Mouse (Mus musculus) forebrain, embryonic 14.5 days (tissue): ENCODE measurements around the gene Bcdin3d. TPM values are rescaled to one million over a fixed set of nuclear protein-coding genes. Genes with fewer than 3 reads are reported as not detected.

Experiments used
- ATAC-seq: fragments of 200-750 bp; cut with Nextera tagmentation; 2 replicates; pipeline ENCODE4 v1.8.0; 2017; ENCODE audit warnings: mild to moderate bottlenecking, moderate library complexity
- DNase-seq: peaks from one replicate; pipeline ENCODE4 v3.0.0-alpha.2; 2015; ENCODE audit warnings: low spot score
- H3K27ac ChIP-seq: fragments of 300-500 bp; sonication (generic); 2 replicates; pipeline ENCODE4 v1.5.1; 2014; ENCODE audit warnings: low read depth, mild to moderate bottlenecking, control low read depth, low read length, moderate library complexity
- H3K27me3 ChIP-seq: fragments of 300-500 bp; sonication (generic); replicated peaks from 2 replicates; pipeline ENCODE4 v1.6.1; 2014; ENCODE audit warnings: low read length, control low read depth, mixed read lengths; ENCODE audit not compliant: control insufficient read depth, insufficient read depth
- H3K36me3 ChIP-seq: fragments of 300-500 bp; sonication (generic); 2 replicates; pipeline ENCODE4 v1.6.1; 2014; ENCODE audit warnings: low read length, control low read depth; ENCODE audit not compliant: control insufficient read depth, insufficient read depth
- H3K4me1 ChIP-seq: fragments of 300-500 bp; sonication (generic); 2 replicates; pipeline ENCODE4 v1.6.1; 2014; ENCODE audit warnings: antibody characterized with exemption, low read length, control low read depth; ENCODE audit not compliant: control insufficient read depth, insufficient read depth
- H3K4me2 ChIP-seq: fragments of 300-500 bp; sonication (generic); 2 replicates; pipeline ENCODE4 v1.6.1; 2014; ENCODE audit warnings: mild to moderate bottlenecking, control low read depth, low read length
- H3K4me3 ChIP-seq: fragments of 300-500 bp; sonication (generic); 2 replicates; pipeline ENCODE4 v1.5.1; 2014; ENCODE audit warnings: low read depth, low read length, control low read depth
- H3K9ac ChIP-seq: fragments of 300-500 bp; sonication (generic); 2 replicates; pipeline ENCODE4 v1.6.1; 2014; ENCODE audit warnings: mild to moderate bottlenecking, low read length, control low read depth, moderate library complexity
- H3K9me3 ChIP-seq: fragments of 300-500 bp; sonication (generic); replicated peaks from 2 replicates; pipeline ENCODE4 v1.6.1; 2016; ENCODE audit warnings: low read length, control low read depth, mixed read lengths; ENCODE audit not compliant: control insufficient read depth
- WGBS: fragments of 180-500 bp; shearing (Covaris S2); extraction: QIAGEN DNeasy Blood & Tissue Kit; methylation state at CpG from one replicate; pipeline ENCODE4 v1.1.7; 2014; 5-methylcytosine and 5-hydroxymethylcytosine counted together
- polyA plus RNA-seq: library from polyadenylated mRNA; unstranded; fragments of >200 nt; fragmentation: Nextera tagmentation; extraction: Ambion mirVana; gene quantifications from 2 replicates; pipeline ENCODE4 v1.2.1, GENCODE M21; 2014

Gene Bcdin3d
- polyA plus RNA-seq: 22.4 and 25.4 TPM in 2 replicates

- peak within 1 kb of the TSS; percentile 83 for H3K4me3 ChIP-seq
- ATAC-seq (peak; percentile 90), DNase-seq (peak; percentile 94)
- no peaks in the 10 kb centered on the region for H3K4me1 ChIP-seq
- H3K27ac ChIP-seq: peak within 1 kb of the TSS; percentile 83
- H3K36me3 ChIP-seq: peaks cover 9% of the 10 kb centered on the region; the same call in 1 of the 2 replicates
- 1% methylated on average over 26 of the region's 26 CpGs for WGBS
- no peaks in the 10 kb centered on the region for H3K9me3 ChIP-seq
- peak within 1 kb of the TSS; percentile 87 for H3K9ac ChIP-seq
- H3K4me2 ChIP-seq: peak within 1 kb of the TSS; percentile 66
- no peaks in the 10 kb centered on the region for H3K27me3 ChIP-seq
These were observed at the start of gene Bcdin3d for GRCm38 (mm10) chr15:99474576-99474926. TSS of gene Bcdin3d (minus strand) at chr15:99474730.

- Histone ChIP-seq H3K9ac (no peak overlapping the region), H3K4me1 (no peaks in the 10 kb centered on the region), H3K9me3 (no peaks in the 10 kb centered on the region), H3K4me3 (no peak overlapping the region), H3K27ac (no peak overlapping the region), H3K36me3 (no peaks in the 10 kb centered on the region), H3K4me2 (no peak overlapping the region), H3K27me3 (no peaks in the 10 kb centered on the region)
- DNase-seq: no peak
- WGBS: 83% methylated on average over 7 of the region's 7 CpGs
- no peak for ATAC-seq
These were observed 45.8 kb upstream of the Bcdin3d start for GRCm38 (mm10) chr15:99520306-99520705.

DNA sequence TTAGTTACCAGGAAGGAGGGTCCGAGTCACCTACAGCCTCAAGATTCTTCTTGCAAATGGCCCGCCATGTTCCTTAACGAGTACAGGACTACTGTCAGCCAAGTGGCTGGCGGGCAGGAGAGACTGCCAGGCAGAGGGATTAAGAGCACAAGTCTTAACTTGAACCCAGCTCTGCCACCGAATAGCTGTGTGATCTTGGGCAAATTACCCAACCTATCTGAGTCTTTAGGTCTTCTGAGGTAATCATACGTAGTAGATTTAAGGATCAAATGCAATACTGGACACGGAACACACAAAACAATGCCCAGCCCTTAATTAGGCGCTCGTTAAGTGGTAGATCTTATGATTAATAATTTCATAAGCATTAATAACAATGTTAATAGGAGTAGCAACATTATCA is 45.1 kb upstream of the Bcdin3d start:
- no peak for ATAC-seq
- no peaks in the 10 kb centered on the region for H3K4me1 ChIP-seq
- no peaks in the 10 kb centered on the region for H3K27me3 ChIP-seq
- H3K9me3 ChIP-seq: no peaks in the 10 kb centered on the region
- 74% methylated on average over 9 of the region's 9 CpGs for WGBS
- no peak for DNase-seq
- H3K36me3 ChIP-seq: no peaks in the 10 kb centered on the region
- H3K27ac ChIP-seq: no peak overlapping the region
- no peak overlapping the region for H3K9ac ChIP-seq
- no peak overlapping the region for H3K4me3 ChIP-seq
- no peak overlapping the region for H3K4me2 ChIP-seq

DNA sequence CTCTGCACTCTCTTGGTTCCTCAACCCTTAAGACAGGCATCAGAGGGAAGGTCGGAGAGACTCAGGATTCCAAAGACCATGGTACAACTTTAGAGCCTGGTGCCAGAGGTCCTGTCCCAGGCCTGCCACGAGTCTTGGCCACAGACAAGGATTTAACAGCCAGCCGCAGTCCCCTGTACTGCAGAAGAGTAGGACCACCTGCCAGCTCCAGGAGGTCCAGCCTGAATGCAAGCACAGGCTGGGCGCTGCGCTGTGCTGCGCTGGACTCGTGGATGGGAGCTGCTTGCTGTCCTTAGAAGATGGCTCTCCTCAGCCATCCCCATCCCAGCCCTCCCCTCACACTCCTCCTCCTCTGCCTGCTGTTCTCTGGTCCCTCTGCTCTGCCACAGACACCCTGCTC is 43.2 kb upstream of the Bcdin3d start:
- 62% methylated on average over 7 of the region's 7 CpGs for WGBS
- no peak overlapping the region for H3K9ac ChIP-seq
- H3K27ac ChIP-seq: no peak overlapping the region
- H3K36me3 ChIP-seq: no peaks in the 10 kb centered on the region
- no peak overlapping the region for H3K4me2 ChIP-seq
- H3K9me3 ChIP-seq: no peaks in the 10 kb centered on the region
- H3K27me3 ChIP-seq: no peaks in the 10 kb centered on the region
- ATAC-seq (no peak), DNase-seq (no peak)
- H3K4me3 ChIP-seq: no peak overlapping the region
- H3K4me1 ChIP-seq: no peaks in the 10 kb centered on the region

DNA sequence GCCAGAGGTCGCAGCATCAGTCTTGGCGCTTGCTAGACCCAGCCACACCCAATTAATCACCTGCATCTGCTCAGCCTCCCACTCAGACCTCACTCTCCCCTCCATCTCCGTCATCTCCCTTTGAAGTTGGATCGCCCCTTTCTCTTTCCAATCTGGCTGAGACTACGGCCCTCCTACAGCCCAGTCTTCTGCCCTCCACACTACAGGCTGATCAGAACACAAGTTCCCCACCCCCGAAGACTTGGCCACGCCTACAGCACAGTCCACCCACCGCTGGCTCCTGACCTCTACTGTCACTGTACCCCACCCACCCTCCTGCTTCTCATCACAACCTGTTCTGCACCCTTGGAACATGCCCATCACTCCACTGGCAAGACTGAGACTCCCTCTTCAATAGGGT is 42.2 kb upstream of the Bcdin3d start:
- H3K4me1 ChIP-seq: no peaks in the 10 kb centered on the region
- 69% methylated on average over 8 of the region's 8 CpGs for whole genome bisulfite sequencing
- H3K4me2 ChIP-seq: no peak overlapping the region
- no peak overlapping the region for H3K4me3 ChIP-seq
- H3K27ac ChIP-seq: no peak overlapping the region
- H3K27me3 ChIP-seq: no peaks in the 10 kb centered on the region
- no peaks in the 10 kb centered on the region for H3K9me3 ChIP-seq
- H3K9ac ChIP-seq: no peak overlapping the region
- DNase-seq (no peak), ATAC-seq (no peak)
- H3K36me3 ChIP-seq: no peaks in the 10 kb centered on the region

DNA sequence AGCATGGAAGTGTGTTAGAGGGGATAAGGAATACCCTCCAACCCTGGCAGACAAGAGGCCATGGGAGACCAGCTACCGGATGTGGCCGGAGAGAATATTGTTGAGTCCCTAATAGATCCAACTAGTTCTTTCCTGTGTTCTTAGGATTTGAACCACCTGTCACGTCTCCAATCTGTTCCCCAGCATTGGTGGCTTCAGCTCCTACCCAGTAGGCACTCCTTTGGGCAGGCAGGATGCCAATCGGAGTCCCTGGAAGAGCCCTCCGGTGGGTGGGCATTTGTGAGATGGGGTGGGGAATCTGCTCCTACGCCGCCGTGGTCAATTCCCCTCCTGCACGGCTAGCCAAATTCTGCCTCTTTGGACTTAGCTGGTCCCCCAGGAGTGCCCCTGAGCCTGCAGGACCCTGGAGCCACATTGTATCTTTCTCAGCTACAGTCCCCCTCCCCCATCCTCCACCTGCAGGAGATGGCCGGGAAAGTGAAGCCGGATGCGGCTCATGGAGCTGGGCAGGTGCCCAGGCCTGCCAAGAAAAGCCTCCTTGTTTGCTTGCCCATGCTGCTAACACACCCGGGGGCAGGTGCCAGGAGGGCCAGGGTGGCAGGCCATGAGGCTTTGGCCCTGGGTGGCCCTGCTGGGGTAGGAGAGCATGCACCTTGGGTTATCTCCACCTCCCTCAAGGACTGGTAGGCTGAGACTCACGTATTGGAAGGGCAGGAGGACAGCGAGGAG is 37.4 kb upstream of the Bcdin3d start:
- Histone ChIP-seq H3K4me2 (no peak overlapping the region), H3K27ac (no peak overlapping the region), H3K4me1 (no peaks in the 10 kb centered on the region), H3K27me3 (no peaks in the 10 kb centered on the region), H3K9me3 (no peaks in the 10 kb centered on the region), H3K36me3 (no peaks in the 10 kb centered on the region), H3K9ac (no peak overlapping the region), H3K4me3 (no peak overlapping the region)
- WGBS: 79% methylated on average over 15 of the region's 15 CpGs
- DNase-seq (no peak), ATAC-seq (no peak)

DNA sequence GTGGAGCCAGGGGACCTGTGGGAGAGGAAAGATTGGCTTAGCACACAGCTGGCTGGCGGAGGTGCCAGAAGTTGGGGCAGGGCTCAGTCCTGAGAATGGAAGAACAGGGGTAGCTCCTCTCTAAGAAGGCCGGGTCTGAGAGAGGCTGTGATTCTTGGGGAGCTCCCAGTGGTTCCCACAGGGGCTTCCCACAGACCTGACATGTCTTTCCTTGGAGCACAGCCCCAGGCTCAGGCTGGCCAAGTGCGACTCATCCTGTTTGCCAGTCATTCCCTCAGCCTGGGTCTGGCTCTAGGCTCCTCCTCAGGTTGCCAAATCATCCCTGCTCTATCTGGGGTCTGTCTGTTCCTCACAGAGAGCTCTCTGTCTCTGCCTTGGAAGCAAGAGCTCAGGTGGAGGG is 36.1 kb upstream of the Bcdin3d start:
- H3K9ac ChIP-seq: no peak overlapping the region
- DNase-seq (no peak), ATAC-seq (no peak)
- no peaks in the 10 kb centered on the region for H3K27me3 ChIP-seq
- no peak overlapping the region for H3K27ac ChIP-seq
- WGBS: 86% methylated on average over 3 of the region's 3 CpGs
- H3K36me3 ChIP-seq: no peaks in the 10 kb centered on the region
- no peaks in the 10 kb centered on the region for H3K9me3 ChIP-seq
- H3K4me3 ChIP-seq: no peak overlapping the region
- no peak overlapping the region for H3K4me2 ChIP-seq
- no peaks in the 10 kb centered on the region for H3K4me1 ChIP-seq

- Histone ChIP-seq H3K4me2 (no peak overlapping the region), H3K9me3 (no peaks in the 10 kb centered on the region), H3K4me3 (no peak overlapping the region), H3K9ac (no peak overlapping the region), H3K27me3 (no peaks in the 10 kb centered on the region), H3K36me3 (no peaks in the 10 kb centered on the region), H3K27ac (no peak overlapping the region), H3K4me1 (no peaks in the 10 kb centered on the region)
- ATAC-seq (no peak), DNase-seq (no peak)
- WGBS: 89% methylated on average over 7 of the region's 7 CpGs
These were observed 35.3 kb upstream of the Bcdin3d start for GRCm38 (mm10) chr15:99509840-99510239.

DNA sequence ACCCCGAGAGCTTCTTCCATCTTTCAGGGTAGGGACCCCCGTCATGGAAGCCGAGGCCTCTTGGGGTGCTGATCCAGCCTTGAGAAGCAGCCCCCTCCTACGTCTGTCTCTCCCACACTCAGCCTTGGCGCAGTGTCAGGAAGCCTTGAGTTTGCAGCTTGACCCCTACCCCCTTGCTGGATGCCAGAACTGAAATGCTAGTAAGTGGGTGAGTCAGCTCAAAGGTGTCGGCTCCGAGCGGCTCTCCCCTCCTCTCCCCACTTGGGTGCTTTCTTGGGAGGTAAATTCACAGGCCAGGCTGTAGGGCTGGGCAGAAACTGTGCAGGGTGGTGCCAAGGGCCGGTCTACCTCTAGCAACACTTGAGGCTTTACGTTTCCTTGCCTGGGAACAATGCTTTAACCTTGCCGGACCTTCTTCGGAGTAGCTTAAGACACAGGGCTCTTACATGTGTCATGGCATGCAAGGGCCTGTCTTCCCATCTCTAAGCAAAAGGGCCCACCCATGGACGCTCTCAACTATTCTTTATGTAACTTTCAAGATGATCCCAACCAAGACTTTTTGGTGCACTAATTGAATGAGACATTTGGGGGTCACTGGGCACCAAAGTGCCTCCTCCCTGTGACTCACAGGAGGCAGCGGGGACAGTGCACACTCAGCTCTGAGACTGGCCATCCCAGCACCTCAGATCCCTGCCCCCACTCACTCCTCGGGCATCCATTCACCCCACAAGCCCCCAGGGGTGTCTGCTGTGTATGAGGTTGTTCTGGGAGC is 31.0 kb upstream of the Bcdin3d start:
- peaks cover 10% of the 10 kb centered on the region for H3K4me1 ChIP-seq
- H3K27ac ChIP-seq: no peak overlapping the region
- H3K4me2 ChIP-seq: no peak overlapping the region
- H3K9ac ChIP-seq: no peak overlapping the region
- ATAC-seq (no peak), DNase-seq (no peak)
- 81% methylated on average over 15 of the region's 15 CpGs for WGBS
- no peaks in the 10 kb centered on the region for H3K9me3 ChIP-seq
- H3K36me3 ChIP-seq: no peaks in the 10 kb centered on the region
- H3K4me3 ChIP-seq: no peak overlapping the region
- H3K27me3 ChIP-seq: no peaks in the 10 kb centered on the region
